Mouse (Mus musculus): ENCODE measurements around the gene Rrad. TPM values are rescaled to one million over a fixed set of nuclear protein-coding genes. Genes with fewer than 3 reads are reported as not detected.

Rrad gene
- polyA plus RNA-seq, 1 experiment from 2014 or later, result 1.6 TPM

Other genes with a start within 250 kb of the Rrad start
- gene Cmtm4, start 235.5 kb downstream of the Rrad start, polyA plus RNA-seq (2014; fragmentation: Nextera tagmentation; extraction: Ambion mirVana), result 2.9 and 3.9 TPM in 2 replicates
- gene Dync1li2, start 188.3 kb downstream of the Rrad start, polyA plus RNA-seq (2014; fragmentation: Nextera tagmentation; extraction: Ambion mirVana), result 84.9 and 113 TPM in 2 replicates
- 0.70 and 0.81 TPM in 2 replicates for gene Terb1, start 121.4 kb downstream of the Rrad start, polyA plus RNA-seq (2014; fragmentation: Nextera tagmentation; extraction: Ambion mirVana)
- gene Nae1, start 96.7 kb downstream of the Rrad start, polyA plus RNA-seq (2014; fragmentation: Nextera tagmentation; extraction: Ambion mirVana), result 102 and 117 TPM in 2 replicates
- 1.6 and 2.2 TPM in 2 replicates for gene Car7, start 96.6 kb downstream of the Rrad start, polyA plus RNA-seq (2014; fragmentation: Nextera tagmentation; extraction: Ambion mirVana)
- 20.0 and 21.0 TPM in 2 replicates for gene Pdp2, start 39.9 kb downstream of the Rrad start, polyA plus RNA-seq (2014; fragmentation: Nextera tagmentation; extraction: Ambion mirVana)
- gene Cdh16, start 6.9 kb downstream of the Rrad start, polyA plus RNA-seq (2014; fragmentation: Nextera tagmentation; extraction: Ambion mirVana), result not detected in 2 replicates
- 108 and 120 TPM in 2 replicates for gene Ciao2b, start 10.6 kb upstream of the Rrad start, polyA plus RNA-seq (2014; fragmentation: Nextera tagmentation; extraction: Ambion mirVana)
- gene Ces2a, start 102.7 kb upstream of the Rrad start, polyA plus RNA-seq (2014; fragmentation: Nextera tagmentation; extraction: Ambion mirVana), result not detected in 2 replicates
- gene Ces2b, start 200.2 kb upstream of the Rrad start, polyA plus RNA-seq (2014; fragmentation: Nextera tagmentation; extraction: Ambion mirVana), result 0.07 and 0.18 TPM in 2 replicates
- not detected in 2 replicates for gene Ces2c, start 215.7 kb upstream of the Rrad start, polyA plus RNA-seq (2014; fragmentation: Nextera tagmentation; extraction: Ambion mirVana)

Measured in neural tube, embryonic 14.5 days (tissue).